Mouse (Mus musculus) neural tube, postnatal 0 days (tissue): ENCODE results near the gene Maob. TPM values are rescaled to one million over a fixed set of nuclear protein-coding genes. Genes with fewer than 3 reads are reported as not detected.

Experiments used
- polyA plus RNA-seq: library from polyadenylated mRNA; unstranded; fragments of >200 nt; fragmentation: Nextera tagmentation; extraction: Ambion mirVana; gene quantifications from 2 replicates; pipeline ENCODE4 v1.2.1, GENCODE M21; 2015

Maob gene
- 6.5 and 6.9 TPM in 2 replicates for polyA plus RNA-seq

GRCm38 (mm10) chrX:16817261-16817769 lies at the start of gene Maob:
Maob (minus strand) TSS chrX:16817366.

Other genes starting within 250 kb of the Maob start
- 28.7 and 29.9 TPM in 2 replicates for gene Maoa, start 197.7 kb downstream of the Maob start, polyA plus RNA-seq
- gene Ndp, start 94.4 kb upstream of the Maob start, polyA plus RNA-seq, result 8.4 and 9.2 TPM in 2 replicates